Mouse (Mus musculus): ENCODE data around the gene Ucp3. TPM values are rescaled to one million over a fixed set of nuclear protein-coding genes. Genes with fewer than 3 reads are reported as not detected.

Ucp3 gene
- 0.02 TPM in 1 of 2 replicates, not detected in the other for polyA plus RNA-seq (2012)

- Histone ChIP-seq H3K27me3 (ENCODE audit: control insufficient read depth) (no peaks in the 10 kb centered on the region), H3K36me3 (ENCODE audit: control insufficient read depth) (peaks cover 55% of the 10 kb centered on the region), H3K9me3 (ENCODE audit: control insufficient read depth, low read length) (no peaks in the 10 kb centered on the region), H3K4me1 (ENCODE audit: control insufficient read depth) (peaks cover 70% of the 10 kb centered on the region), H3K4me3 (replicated peaks) (no peak within 1 kb of the TSS)
- TF ChIP-seq TAL1 (IDR thresholded peaks at IDR 0.05; ENCODE audit: low read length) (no peak), GATA1 (IDR thresholded peaks at IDR 0.05; ENCODE audit: low read length) (no peak)
Observed at GRCm38 (mm10) chr7:100472777-100473176, at the start of gene Ucp3. Ucp3 (plus strand) TSS chr7:100472990.

GRCm38 (mm10) chr7:100425795-100426194 lies 47.0 kb upstream of the Ucp3 start:
- Histone ChIP-seq H3K4me1 (ENCODE audit: control insufficient read depth) (peaks cover 13% of the 10 kb centered on the region), H3K9me3 (ENCODE audit: control insufficient read depth, low read length) (no peaks in the 10 kb centered on the region), H3K27me3 (ENCODE audit: control insufficient read depth) (no peaks in the 10 kb centered on the region), H3K36me3 (ENCODE audit: control insufficient read depth) (peaks cover 99% of the 10 kb centered on the region), H3K4me3 (replicated peaks) (no peak overlapping the region)
- TF ChIP-seq GATA1 (IDR thresholded peaks at IDR 0.05; ENCODE audit: low read length) (no peak), TAL1 (IDR thresholded peaks at IDR 0.05; ENCODE audit: low read length) (no peak)

GRCm38 (mm10) chr7:100429102-100429501 lies 43.7 kb upstream of the Ucp3 start:
- Histone ChIP-seq H3K27me3 (ENCODE audit: control insufficient read depth) (no peaks in the 10 kb centered on the region), H3K4me3 (replicated peaks) (no peak overlapping the region), H3K9me3 (ENCODE audit: control insufficient read depth, low read length) (no peaks in the 10 kb centered on the region), H3K4me1 (ENCODE audit: control insufficient read depth) (peaks cover 19% of the 10 kb centered on the region), H3K36me3 (ENCODE audit: control insufficient read depth) (peaks cover 99% of the 10 kb centered on the region)
- TF ChIP-seq TAL1 (IDR thresholded peaks at IDR 0.05; ENCODE audit: low read length) (no peak), GATA1 (IDR thresholded peaks at IDR 0.05; ENCODE audit: low read length) (no peak)

GRCm38 (mm10) chr7:100429911-100430310 lies 42.9 kb upstream of the Ucp3 start:
- H3K4me3 ChIP-seq (replicated peaks), result no peak overlapping the region
- no peaks in the 10 kb centered on the region for H3K9me3 ChIP-seq (ENCODE audit: control insufficient read depth, low read length)
- H3K4me1 ChIP-seq (ENCODE audit: control insufficient read depth), result peaks cover 19% of the 10 kb centered on the region
- TF ChIP-seq TAL1 (IDR thresholded peaks at IDR 0.05; ENCODE audit: low read length) (no peak), GATA1 (IDR thresholded peaks at IDR 0.05; ENCODE audit: low read length) (no peak)
- peaks cover 99% of the 10 kb centered on the region for H3K36me3 ChIP-seq (ENCODE audit: control insufficient read depth)
- H3K27me3 ChIP-seq (ENCODE audit: control insufficient read depth), result no peaks in the 10 kb centered on the region

- Histone ChIP-seq H3K4me1 (ENCODE audit: control insufficient read depth) (peaks cover 23% of the 10 kb centered on the region), H3K36me3 (ENCODE audit: control insufficient read depth) (peaks cover 99% of the 10 kb centered on the region), H3K4me3 (replicated peaks) (no peak overlapping the region), H3K27me3 (ENCODE audit: control insufficient read depth) (no peaks in the 10 kb centered on the region), H3K9me3 (ENCODE audit: control insufficient read depth, low read length) (no peaks in the 10 kb centered on the region)
- TF ChIP-seq TAL1 (IDR thresholded peaks at IDR 0.05; ENCODE audit: low read length) (no peak), GATA1 (IDR thresholded peaks at IDR 0.05; ENCODE audit: low read length) (no peak)
Observed at GRCm38 (mm10) chr7:100431103-100431502, 41.7 kb upstream of the Ucp3 start.

- no peak for TF ChIP-seq GATA1 (IDR thresholded peaks at IDR 0.05; ENCODE audit: low read length)
- no peak for TF ChIP-seq TAL1 (IDR thresholded peaks at IDR 0.05; ENCODE audit: low read length)
- Histone ChIP-seq H3K4me3 (replicated peaks) (no peak overlapping the region), H3K9me3 (ENCODE audit: control insufficient read depth, low read length) (no peaks in the 10 kb centered on the region), H3K36me3 (ENCODE audit: control insufficient read depth) (peaks cover 99% of the 10 kb centered on the region), H3K4me1 (ENCODE audit: control insufficient read depth) (peaks cover 23% of the 10 kb centered on the region), H3K27me3 (ENCODE audit: control insufficient read depth) (no peaks in the 10 kb centered on the region)
Observed at GRCm38 (mm10) chr7:100433295-100433694, 39.5 kb upstream of the Ucp3 start.

GRCm38 (mm10) chr7:100443728-100444127 lies 29.1 kb upstream of the Ucp3 start:
- H3K4me3 ChIP-seq (replicated peaks), result no peak overlapping the region
- H3K36me3 ChIP-seq (ENCODE audit: control insufficient read depth), result peaks cover 92% of the 10 kb centered on the region
- peaks cover 2% of the 10 kb centered on the region; the same call in 1 of the 2 replicates for H3K4me1 ChIP-seq (ENCODE audit: control insufficient read depth)
- H3K27me3 ChIP-seq (ENCODE audit: control insufficient read depth), result no peaks in the 10 kb centered on the region
- TF ChIP-seq TAL1 (IDR thresholded peaks at IDR 0.05; ENCODE audit: low read length), result no peak
- no peak for TF ChIP-seq GATA1 (IDR thresholded peaks at IDR 0.05; ENCODE audit: low read length)
- no peaks in the 10 kb centered on the region for H3K9me3 ChIP-seq (ENCODE audit: control insufficient read depth, low read length)

GRCm38 (mm10) chr7:100446271-100446670 lies 26.5 kb upstream of the Ucp3 start:
- no peaks in the 10 kb centered on the region for H3K27me3 ChIP-seq (ENCODE audit: control insufficient read depth)
- H3K4me3 ChIP-seq (replicated peaks), result no peak overlapping the region
- TF ChIP-seq GATA1 (IDR thresholded peaks at IDR 0.05; ENCODE audit: low read length), result no peak
- no peak for TF ChIP-seq TAL1 (IDR thresholded peaks at IDR 0.05; ENCODE audit: low read length)
- H3K4me1 ChIP-seq (ENCODE audit: control insufficient read depth), result peaks cover 3% of the 10 kb centered on the region; the same call in 1 of the 2 replicates
- peaks cover 95% of the 10 kb centered on the region for H3K36me3 ChIP-seq (ENCODE audit: control insufficient read depth)
- H3K9me3 ChIP-seq (ENCODE audit: control insufficient read depth, low read length), result no peaks in the 10 kb centered on the region

GRCm38 (mm10) chr7:100448530-100448929 lies 24.3 kb upstream of the Ucp3 start:
- H3K4me3 ChIP-seq (replicated peaks), result no peak overlapping the region
- TF ChIP-seq TAL1 (IDR thresholded peaks at IDR 0.05; ENCODE audit: low read length), result no peak
- no peak for TF ChIP-seq GATA1 (IDR thresholded peaks at IDR 0.05; ENCODE audit: low read length)
- H3K9me3 ChIP-seq (ENCODE audit: control insufficient read depth, low read length), result no peaks in the 10 kb centered on the region
- no peaks in the 10 kb centered on the region for H3K27me3 ChIP-seq (ENCODE audit: control insufficient read depth)
- H3K36me3 ChIP-seq (ENCODE audit: control insufficient read depth), result peaks cover 95% of the 10 kb centered on the region
- peaks cover 3% of the 10 kb centered on the region; the same call in 1 of the 2 replicates for H3K4me1 ChIP-seq (ENCODE audit: control insufficient read depth)

- Histone ChIP-seq H3K4me3 (replicated peaks) (no peak overlapping the region), H3K36me3 (ENCODE audit: control insufficient read depth) (peaks cover 95% of the 10 kb centered on the region), H3K9me3 (ENCODE audit: control insufficient read depth, low read length) (no peaks in the 10 kb centered on the region), H3K27me3 (ENCODE audit: control insufficient read depth) (no peaks in the 10 kb centered on the region), H3K4me1 (ENCODE audit: control insufficient read depth) (peaks cover 3% of the 10 kb centered on the region; the same call in 1 of the 2 replicates)
- TF ChIP-seq GATA1 (IDR thresholded peaks at IDR 0.05; ENCODE audit: low read length) (no peak), TAL1 (IDR thresholded peaks at IDR 0.05; ENCODE audit: low read length) (no peak)
Observed at GRCm38 (mm10) chr7:100448985-100449384, 23.8 kb upstream of the Ucp3 start.
